Mouse (Mus musculus): Measurements from ENCODE around the gene Gm20388.

- TF ChIP-seq POLR2A (IDR thresholded peaks at IDR 0.05; ENCODE audit: borderline replicate concordance, control insufficient read depth, low read depth, low read length) (no peak), CTCF (IDR thresholded peaks at IDR 0.05; ENCODE audit: control insufficient read depth, insufficient read depth, low read length) (no peak)
These were observed 4100.9 kb downstream of the Gm20388 start for GRCm38 (mm10) chr8:124011580-124011979.

Data from bone marrow, adult 2 months (tissue).